Mouse (Mus musculus) neural tube, embryonic 15.5 days (tissue): ENCODE data around the gene Aoc2. TPM values are rescaled to one million over a fixed set of nuclear protein-coding genes. Genes with fewer than 3 reads are reported as not detected.

Experiments used
- ATAC-seq: fragments of 200-750 bp; cut with Nextera tagmentation; 2 replicates; pipeline ENCODE4 v1.8.0; 2017; ENCODE audit warnings: mild to moderate bottlenecking, moderate TSS enrichment, moderate library complexity; ENCODE audit not compliant: low FRiP score
- H3K27ac ChIP-seq: fragments of 300-500 bp; sonication (generic); replicated peaks from 2 replicates; pipeline ENCODE4 v1.5.1; 2015; ENCODE audit warnings: mild to moderate bottlenecking, inconsistent platforms
- H3K27me3 ChIP-seq: fragments of 300-500 bp; sonication (generic); replicated peaks from 2 replicates; pipeline ENCODE4 v1.6.1; 2015; ENCODE audit warnings: inconsistent platforms
- H3K36me3 ChIP-seq: fragments of 300-500 bp; sonication (generic); 2 replicates; pipeline ENCODE4 v1.6.1; 2015; ENCODE audit warnings: inconsistent platforms
- H3K4me1 ChIP-seq: fragments of 300-500 bp; sonication (generic); 2 replicates; pipeline ENCODE4 v1.6.1; 2015; ENCODE audit warnings: inconsistent platforms
- H3K4me2 ChIP-seq: fragments of 300-500 bp; sonication (generic); 2 replicates; pipeline ENCODE4 v1.6.1; 2015; ENCODE audit warnings: inconsistent platforms, mild to moderate bottlenecking, moderate library complexity
- H3K4me3 ChIP-seq: fragments of 300-500 bp; sonication (generic); replicated peaks from 2 replicates; pipeline ENCODE4 v1.5.1; 2015; ENCODE audit warnings: mild to moderate bottlenecking, inconsistent platforms
- H3K9ac ChIP-seq: fragments of 300-500 bp; sonication (generic); replicated peaks from 2 replicates; pipeline ENCODE4 v1.6.1; 2015; ENCODE audit warnings: mild to moderate bottlenecking, inconsistent platforms
- H3K9me3 ChIP-seq: fragments of 300-500 bp; sonication (generic); replicated peaks from 2 replicates; pipeline ENCODE4 v1.6.1; 2016; ENCODE audit warnings: inconsistent platforms
- WGBS: fragments of 180-500 bp; shearing (Covaris S2); methylation state at CpG from one replicate; pipeline ENCODE4 v1.1.7; 2015; ENCODE audit warnings: mixed read lengths; 5-methylcytosine and 5-hydroxymethylcytosine counted together
- polyA plus RNA-seq: library from polyadenylated mRNA; unstranded; fragments of >200 nt; fragmentation: Nextera tagmentation; extraction: Ambion mirVana; gene quantifications from 2 replicates; pipeline ENCODE4 v1.2.1, GENCODE M21; 2015

The Aoc2 gene
- polyA plus RNA-seq, 1 experiment from 2014 or later: 1.7 TPM

GRCm38 (mm10) chr11:101338123-101338760, 13.4 kb downstream of the Aoc2 start:
- H3K4me1 ChIP-seq: peaks cover 16% of the 10 kb centered on the region
- peak overlapping the region; percentile 58 for H3K27ac ChIP-seq
- H3K36me3 ChIP-seq: no peaks in the 10 kb centered on the region
- ATAC-seq: peak; percentile 79
- peak overlapping the region; percentile 46 for H3K9ac ChIP-seq
- WGBS: 3% methylated on average over 9 of the region's 9 CpGs
- H3K4me3 ChIP-seq: peak overlapping the region; percentile 35
- no peaks in the 10 kb centered on the region for H3K9me3 ChIP-seq
- no peaks in the 10 kb centered on the region for H3K27me3 ChIP-seq
- peak overlapping the region; percentile 66 for H3K4me2 ChIP-seq

- WGBS: 76% methylated on average over 10 of the region's 10 CpGs
- Histone ChIP-seq H3K36me3 (no peaks in the 10 kb centered on the region), H3K4me2 (no peak overlapping the region), H3K4me3 (no peak overlapping the region), H3K27ac (no peak overlapping the region), H3K27me3 (no peaks in the 10 kb centered on the region), H3K4me1 (no peaks in the 10 kb centered on the region), H3K9ac (no peak overlapping the region), H3K9me3 (no peaks in the 10 kb centered on the region)
- ATAC-seq: no peak
These were observed 22.4 kb downstream of the Aoc2 start for GRCm38 (mm10) chr11:101347083-101347775.

GRCm38 (mm10) chr11:101348774-101349173, 23.9 kb downstream of the Aoc2 start:
- H3K27me3 ChIP-seq: no peaks in the 10 kb centered on the region
- WGBS: 76% methylated on average over 7 of the region's 7 CpGs
- no peak overlapping the region for H3K27ac ChIP-seq
- no peaks in the 10 kb centered on the region for H3K36me3 ChIP-seq
- H3K4me1 ChIP-seq: no peaks in the 10 kb centered on the region
- no peak overlapping the region for H3K9ac ChIP-seq
- H3K4me2 ChIP-seq: no peak overlapping the region
- no peak overlapping the region for H3K4me3 ChIP-seq
- H3K9me3 ChIP-seq: no peaks in the 10 kb centered on the region
- ATAC-seq: no peak

- Histone ChIP-seq H3K9me3 (no peaks in the 10 kb centered on the region), H3K4me3 (no peak overlapping the region), H3K9ac (no peak overlapping the region), H3K4me1 (no peaks in the 10 kb centered on the region), H3K36me3 (no peaks in the 10 kb centered on the region), H3K4me2 (no peak overlapping the region), H3K27ac (no peak overlapping the region), H3K27me3 (no peaks in the 10 kb centered on the region)
- ATAC-seq: no peak
- 89% methylated on average over 3 of the region's 3 CpGs for WGBS
These were observed 24.4 kb downstream of the Aoc2 start for GRCm38 (mm10) chr11:101349216-101349615.

- H3K4me3 ChIP-seq: no peak overlapping the region
- no peaks in the 10 kb centered on the region for H3K27me3 ChIP-seq
- H3K27ac ChIP-seq: no peak overlapping the region
- no peak overlapping the region for H3K4me2 ChIP-seq
- WGBS: 74% methylated on average over 11 of the region's 11 CpGs
- no peaks in the 10 kb centered on the region for H3K4me1 ChIP-seq
- ATAC-seq: no peak
- H3K9me3 ChIP-seq: no peaks in the 10 kb centered on the region
- no peak overlapping the region for H3K9ac ChIP-seq
- H3K36me3 ChIP-seq: no peaks in the 10 kb centered on the region
These were observed 26.3 kb downstream of the Aoc2 start for GRCm38 (mm10) chr11:101351100-101351720.

- H3K4me2 ChIP-seq: no peak overlapping the region
- ATAC-seq: no peak
- H3K4me1 ChIP-seq: no peaks in the 10 kb centered on the region
- no peak overlapping the region for H3K9ac ChIP-seq
- no peak overlapping the region for H3K27ac ChIP-seq
- WGBS: 78% methylated on average over 3 of the region's 3 CpGs
- H3K27me3 ChIP-seq: no peaks in the 10 kb centered on the region
- H3K4me3 ChIP-seq: no peak overlapping the region
- no peaks in the 10 kb centered on the region for H3K36me3 ChIP-seq
- no peaks in the 10 kb centered on the region for H3K9me3 ChIP-seq
These were observed 26.9 kb downstream of the Aoc2 start for GRCm38 (mm10) chr11:101351721-101352111.

GRCm38 (mm10) chr11:101353436-101353835, 28.6 kb downstream of the Aoc2 start:
- no peak overlapping the region for H3K9ac ChIP-seq
- no peaks in the 10 kb centered on the region for H3K36me3 ChIP-seq
- no peak for ATAC-seq
- H3K4me3 ChIP-seq: no peak overlapping the region
- no peak overlapping the region for H3K4me2 ChIP-seq
- no peak overlapping the region for H3K27ac ChIP-seq
- no peaks in the 10 kb centered on the region for H3K27me3 ChIP-seq
- no peaks in the 10 kb centered on the region for H3K4me1 ChIP-seq
- no peaks in the 10 kb centered on the region for H3K9me3 ChIP-seq
- 92% methylated on average over 12 of the region's 12 CpGs for WGBS

GRCm38 (mm10) chr11:101354438-101355010, 29.7 kb downstream of the Aoc2 start:
- Histone ChIP-seq H3K36me3 (no peaks in the 10 kb centered on the region), H3K4me2 (no peak overlapping the region), H3K4me3 (no peak overlapping the region), H3K9ac (no peak overlapping the region), H3K27me3 (no peaks in the 10 kb centered on the region), H3K9me3 (no peaks in the 10 kb centered on the region), H3K27ac (no peak overlapping the region), H3K4me1 (no peaks in the 10 kb centered on the region)
- 87% methylated on average over 5 of the region's 5 CpGs for WGBS
- no peak for ATAC-seq

- no peak overlapping the region for H3K4me2 ChIP-seq
- no peaks in the 10 kb centered on the region for H3K9me3 ChIP-seq
- H3K4me1 ChIP-seq: no peaks in the 10 kb centered on the region
- H3K27me3 ChIP-seq: no peaks in the 10 kb centered on the region
- no peak overlapping the region for H3K9ac ChIP-seq
- no peak for ATAC-seq
- no peaks in the 10 kb centered on the region for H3K36me3 ChIP-seq
- H3K4me3 ChIP-seq: no peak overlapping the region
- WGBS: 93% methylated on average over 2 of the region's 2 CpGs
- no peak overlapping the region for H3K27ac ChIP-seq
These were observed 31.1 kb downstream of the Aoc2 start for GRCm38 (mm10) chr11:101355916-101356315.

- no peaks in the 10 kb centered on the region for H3K4me1 ChIP-seq
- H3K9ac ChIP-seq: no peak overlapping the region
- H3K4me2 ChIP-seq: no peak overlapping the region
- no peaks in the 10 kb centered on the region for H3K9me3 ChIP-seq
- H3K27me3 ChIP-seq: no peaks in the 10 kb centered on the region
- H3K4me3 ChIP-seq: no peak overlapping the region
- 84% methylated on average over 3 of the region's 3 CpGs for WGBS
- no peak for ATAC-seq
- no peaks in the 10 kb centered on the region for H3K36me3 ChIP-seq
- no peak overlapping the region for H3K27ac ChIP-seq
These were observed 32.8 kb downstream of the Aoc2 start for GRCm38 (mm10) chr11:101357505-101358182.

- Histone ChIP-seq H3K4me1 (no peaks in the 10 kb centered on the region), H3K27me3 (no peaks in the 10 kb centered on the region), H3K27ac (no peak overlapping the region), H3K4me2 (no peak overlapping the region), H3K9me3 (no peaks in the 10 kb centered on the region), H3K36me3 (no peaks in the 10 kb centered on the region), H3K9ac (no peak overlapping the region), H3K4me3 (no peak overlapping the region)
- no peak for ATAC-seq
- WGBS: 76% methylated on average over 9 of the region's 9 CpGs
These were observed 34.9 kb downstream of the Aoc2 start for GRCm38 (mm10) chr11:101359776-101360175.
